Mouse (Mus musculus): ENCODE measurements around the gene Rorc. TPM values are rescaled to one million over a fixed set of nuclear protein-coding genes. Genes with fewer than 3 reads are reported as not detected.
A peak's percentile ranks its signal among the peaks of the same experiment; 100 is the strongest.

Rorc gene
- polyA plus RNA-seq, 1 experiment from 2014 or later: 5.6 TPM

DNA sequence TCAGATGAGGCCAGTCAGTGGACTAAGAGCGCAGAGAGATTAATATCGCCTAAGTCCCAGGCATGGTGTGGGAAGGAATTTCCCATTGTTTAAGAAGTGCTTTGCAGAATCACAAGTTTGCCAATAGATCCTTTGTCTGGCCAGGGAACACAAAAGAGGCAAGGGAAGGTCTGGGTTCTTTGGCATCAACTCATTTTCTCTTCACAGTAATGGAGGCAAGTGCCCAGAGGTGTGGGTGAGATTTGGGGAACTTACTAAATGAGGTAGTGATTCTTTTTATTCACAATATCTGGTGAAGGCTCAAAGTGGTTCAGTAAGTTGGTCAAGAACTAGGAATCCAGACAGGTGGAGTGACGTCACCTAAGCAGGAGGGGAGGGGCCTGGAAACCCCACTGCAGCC is 27.7 kb upstream of the Rorc start:
- no peaks in the 10 kb centered on the region for H3K4me1 ChIP-seq (ENCODE audit: insufficient read depth, low read depth, low read length)
- no peak overlapping the region for H3K4me3 ChIP-seq (ENCODE audit: low read depth, low read length)
- ATAC-seq (no peak), DNase-seq (ENCODE audit: low spot score) (no peak)
- H3K36me3 ChIP-seq (ENCODE audit: insufficient read depth, low read length): no peaks in the 10 kb centered on the region
- no peak for TF ChIP-seq EP300 (IDR thresholded peaks at IDR 0.05)
- H3K27me3 ChIP-seq (replicated peaks; ENCODE audit: insufficient read depth, low read length): no peaks in the 10 kb centered on the region
- 55% methylated on average over 3 of the region's 3 CpGs for WGBS
- H3K4me2 ChIP-seq (replicated peaks; ENCODE audit: low read depth, low read length): no peak overlapping the region
- no peak overlapping the region for H3K9ac ChIP-seq (replicated peaks; ENCODE audit: low read depth)
- no peak overlapping the region for H3K27ac ChIP-seq (ENCODE audit: low read length)
- H3K9me3 ChIP-seq (ENCODE audit: low read length): no peaks in the 10 kb centered on the region

DNA sequence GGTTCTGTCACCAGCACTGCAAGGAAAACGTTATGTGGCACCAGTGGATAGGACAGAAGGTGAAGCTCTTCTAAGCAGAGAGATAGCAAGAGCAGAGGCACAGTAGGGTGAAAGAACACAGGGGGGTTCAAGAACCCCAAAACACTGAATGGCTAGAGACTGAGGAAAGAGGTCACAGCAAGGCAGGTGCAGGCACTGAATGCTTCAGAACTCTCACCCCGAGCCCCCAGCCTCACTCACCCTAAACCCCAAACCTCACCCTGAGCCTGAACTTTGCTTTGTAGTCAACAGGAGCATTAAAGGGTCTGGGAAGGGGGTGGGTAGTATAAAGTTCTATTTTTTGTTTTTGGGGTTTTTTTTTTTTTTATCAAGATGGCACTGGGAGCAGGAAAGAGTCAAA is 24.4 kb upstream of the Rorc start:
- H3K9me3 ChIP-seq (ENCODE audit: low read length): no peaks in the 10 kb centered on the region
- H3K4me1 ChIP-seq (ENCODE audit: insufficient read depth, low read depth, low read length): no peaks in the 10 kb centered on the region
- H3K27ac ChIP-seq (ENCODE audit: low read length): no peak overlapping the region
- no peak for TF ChIP-seq EP300 (IDR thresholded peaks at IDR 0.05)
- TF ChIP-seq CTCF (IDR thresholded peaks at IDR 0.05): no peak
- H3K9ac ChIP-seq (replicated peaks; ENCODE audit: low read depth): no peak overlapping the region
- no peak for DNase-seq (ENCODE audit: low spot score)
- no peak overlapping the region for H3K4me2 ChIP-seq (replicated peaks; ENCODE audit: low read depth, low read length)
- ATAC-seq: no peak
- H3K27me3 ChIP-seq (replicated peaks; ENCODE audit: insufficient read depth, low read length): no peaks in the 10 kb centered on the region
- no peaks in the 10 kb centered on the region for H3K36me3 ChIP-seq (ENCODE audit: insufficient read depth, low read length)
- no peak overlapping the region for H3K4me3 ChIP-seq (ENCODE audit: low read depth, low read length)
- WGBS: 56% methylated on average over 2 of the region's 2 CpGs

GRCm38 (mm10) chr3:94360812-94361211 is 11.8 kb upstream of the Rorc start:
- DNase-seq (ENCODE audit: low spot score): peak; percentile 51
- no peak overlapping the region for H3K27ac ChIP-seq (ENCODE audit: low read length)
- 0% methylated on average over 1 of the region's 1 CpGs for WGBS

GRCm38 (mm10) chr3:94362138-94362537 is 10.5 kb upstream of the Rorc start, which contains the start of gene C2cd4d:
C2cd4d (plus strand) TSS chr3:94362438.
- Histone ChIP-seq H3K27ac (ENCODE audit: low read length) (no peak within 1 kb of the TSS), H3K36me3 (ENCODE audit: insufficient read depth, low read length) (no peaks in the 10 kb centered on the region), H3K4me2 (replicated peaks; ENCODE audit: low read depth, low read length) (peak within 1 kb of the TSS; percentile 79), H3K4me3 (ENCODE audit: low read depth, low read length) (peak within 1 kb of the TSS; percentile 38), H3K9ac (replicated peaks; ENCODE audit: low read depth) (no peak within 1 kb of the TSS), H3K9me3 (ENCODE audit: low read length) (peaks cover 3% of the 10 kb centered on the region; the same call in 1 of the 2 replicates), H3K27me3 (replicated peaks; ENCODE audit: insufficient read depth, low read length) (0 out of 2 replicates have a peak, but pooled peaks cover 5% of the 10 kb centered on the region), H3K4me1 (ENCODE audit: insufficient read depth, low read depth, low read length) (no peaks in the 10 kb centered on the region; the same call in 1 of the 2 replicates)
- ATAC-seq (no peak), DNase-seq (ENCODE audit: low spot score) (no peak)
- 54% methylated on average over 7 of the region's 7 CpGs for WGBS
- TF ChIP-seq EP300 (IDR thresholded peaks at IDR 0.05) (no peak), CTCF (IDR thresholded peaks at IDR 0.05) (no peak)

More at GRCm38 (mm10) chr3:94360812-94361211, 11.8 kb upstream of the Rorc start:
- peaks cover 3% of the 10 kb centered on the region; the same call in 1 of the 2 replicates for H3K9me3 ChIP-seq (ENCODE audit: low read length)
- TF ChIP-seq EP300 (IDR thresholded peaks at IDR 0.05) (no peak), CTCF (IDR thresholded peaks at IDR 0.05) (peak; percentile 65)
- ATAC-seq: no peak
- H3K9ac ChIP-seq (replicated peaks; ENCODE audit: low read depth): no peak overlapping the region
- 0 out of 2 replicates have a peak, but pooled peaks cover 5% of the 10 kb centered on the region for H3K27me3 ChIP-seq (replicated peaks; ENCODE audit: insufficient read depth, low read length)
- no peaks in the 10 kb centered on the region for H3K36me3 ChIP-seq (ENCODE audit: insufficient read depth, low read length)
- H3K4me3 ChIP-seq (ENCODE audit: low read depth, low read length): no peak overlapping the region
- no peak overlapping the region for H3K4me2 ChIP-seq (replicated peaks; ENCODE audit: low read depth, low read length)
- no peaks in the 10 kb centered on the region; the same call in 1 of the 2 replicates for H3K4me1 ChIP-seq (ENCODE audit: insufficient read depth, low read depth, low read length)

DNA sequence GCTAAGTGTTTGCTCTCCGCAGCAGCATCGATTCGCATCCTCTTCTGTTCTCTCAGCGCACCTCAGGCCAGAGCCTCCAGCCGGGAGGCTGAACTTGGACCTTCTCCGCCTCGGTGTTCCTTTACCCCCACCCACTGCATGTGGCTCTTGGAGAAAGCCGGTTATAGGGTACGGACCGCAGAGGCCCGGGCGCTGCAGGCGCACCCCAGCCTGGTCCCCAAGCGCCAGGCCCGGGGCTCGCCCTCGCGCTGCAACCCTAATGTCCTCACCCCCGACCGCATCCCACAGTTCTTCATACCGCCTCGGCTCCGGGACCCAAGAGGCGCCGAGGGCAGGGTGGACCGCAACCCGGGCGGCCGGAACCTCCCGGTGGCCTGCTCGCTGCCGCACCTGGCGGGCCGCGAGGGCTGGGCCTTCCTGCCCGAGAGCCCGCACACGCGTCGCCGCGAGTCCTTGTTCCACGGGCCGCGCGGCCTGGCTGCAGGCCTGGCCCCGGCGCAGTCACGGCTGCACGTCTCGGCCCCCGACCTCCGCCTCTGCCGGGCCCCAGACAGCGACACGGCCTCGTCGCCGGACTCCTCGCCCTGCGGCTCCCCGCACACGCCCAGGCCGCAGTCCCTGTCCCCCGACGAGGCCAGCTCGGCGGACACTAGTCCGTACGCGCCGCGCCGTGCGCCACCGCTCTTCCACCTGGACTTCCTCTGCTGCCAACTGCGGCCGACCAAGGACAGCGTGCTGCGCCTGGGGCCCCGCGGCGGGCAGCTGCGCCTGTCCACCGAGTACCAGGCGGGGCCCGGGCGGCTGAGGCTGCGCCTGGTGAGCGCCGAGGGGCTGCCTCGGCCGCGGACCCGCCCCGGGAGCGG is 9.1 kb upstream of the Rorc start:
- TF ChIP-seq EP300 (IDR thresholded peaks at IDR 0.05): no peak
- no peak for TF ChIP-seq CTCF (IDR thresholded peaks at IDR 0.05)
- H3K4me3 ChIP-seq (ENCODE audit: low read depth, low read length): peak overlapping the region; percentile 38
- H3K27me3 ChIP-seq (replicated peaks; ENCODE audit: insufficient read depth, low read length): 0 out of 2 replicates have a peak, but pooled peaks cover 5% of the 10 kb centered on the region
- H3K36me3 ChIP-seq (ENCODE audit: insufficient read depth, low read length): no peaks in the 10 kb centered on the region
- no peaks in the 10 kb centered on the region; the same call in 1 of the 2 replicates for H3K4me1 ChIP-seq (ENCODE audit: insufficient read depth, low read depth, low read length)
- DNase-seq (ENCODE audit: low spot score) (peak; percentile 46), ATAC-seq (peak; percentile 69)
- peaks cover 3% of the 10 kb centered on the region; the same call in 1 of the 2 replicates for H3K9me3 ChIP-seq (ENCODE audit: low read length)
- H3K4me2 ChIP-seq (replicated peaks; ENCODE audit: low read depth, low read length): peak overlapping the region; percentile 79
- peak overlapping the region; percentile 44; the same call in 1 of the 2 replicates for H3K9ac ChIP-seq (replicated peaks; ENCODE audit: low read depth)
- 8% methylated on average over 72 of the region's 97 CpGs for WGBS
- no peak overlapping the region for H3K27ac ChIP-seq (ENCODE audit: low read length)

DNA sequence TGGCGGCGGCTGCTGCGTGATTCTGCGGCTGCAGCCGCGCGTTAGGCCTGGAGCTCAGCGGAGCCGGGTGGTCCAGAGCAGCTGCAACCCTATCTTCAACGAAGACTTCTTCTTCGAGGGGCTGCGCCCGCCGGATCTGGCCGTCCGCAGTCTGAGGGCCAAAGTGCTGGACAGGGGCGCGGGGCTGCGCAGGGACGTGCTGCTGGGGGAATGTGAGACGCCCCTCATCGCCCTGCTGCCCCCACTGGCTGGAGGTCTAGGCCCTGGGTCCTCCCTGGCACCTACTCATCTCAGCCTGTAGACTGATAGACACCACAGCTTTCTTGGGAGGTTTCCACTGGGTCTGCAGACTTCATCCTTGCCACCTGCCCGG is 8.5 kb upstream of the Rorc start:
- Histone ChIP-seq H3K9ac (replicated peaks; ENCODE audit: low read depth) (0 out of 2 replicates have a peak overlapping the region, but pooled peaks have one; percentile 44), H3K4me3 (ENCODE audit: low read depth, low read length) (peak overlapping the region; percentile 38), H3K27me3 (replicated peaks; ENCODE audit: insufficient read depth, low read length) (0 out of 2 replicates have a peak, but pooled peaks cover 5% of the 10 kb centered on the region), H3K4me2 (replicated peaks; ENCODE audit: low read depth, low read length) (peak overlapping the region; percentile 79), H3K4me1 (ENCODE audit: insufficient read depth, low read depth, low read length) (no peaks in the 10 kb centered on the region; the same call in 1 of the 2 replicates), H3K36me3 (ENCODE audit: insufficient read depth, low read length) (no peaks in the 10 kb centered on the region), H3K9me3 (ENCODE audit: low read length) (peaks cover 3% of the 10 kb centered on the region; the same call in 1 of the 2 replicates), H3K27ac (ENCODE audit: low read length) (no peak overlapping the region)
- no peak for DNase-seq (ENCODE audit: low spot score)
- 0 out of 2 replicates have a peak, but pooled peaks have one; percentile 5 for ATAC-seq
- TF ChIP-seq EP300 (IDR thresholded peaks at IDR 0.05): no peak
- TF ChIP-seq CTCF (IDR thresholded peaks at IDR 0.05): no peak
- WGBS: 4% methylated on average over 20 of the region's 23 CpGs

All from lung, postnatal 0 days (tissue).